Mouse (Mus musculus): ENCODE data around the gene Aasdh.
"Not testable (repeated sequence)": the region's sequence is repeated elsewhere in the genome, so short reads cannot be mapped to it uniquely, and the experiment has no call there.

The Aasdh gene

DNA sequence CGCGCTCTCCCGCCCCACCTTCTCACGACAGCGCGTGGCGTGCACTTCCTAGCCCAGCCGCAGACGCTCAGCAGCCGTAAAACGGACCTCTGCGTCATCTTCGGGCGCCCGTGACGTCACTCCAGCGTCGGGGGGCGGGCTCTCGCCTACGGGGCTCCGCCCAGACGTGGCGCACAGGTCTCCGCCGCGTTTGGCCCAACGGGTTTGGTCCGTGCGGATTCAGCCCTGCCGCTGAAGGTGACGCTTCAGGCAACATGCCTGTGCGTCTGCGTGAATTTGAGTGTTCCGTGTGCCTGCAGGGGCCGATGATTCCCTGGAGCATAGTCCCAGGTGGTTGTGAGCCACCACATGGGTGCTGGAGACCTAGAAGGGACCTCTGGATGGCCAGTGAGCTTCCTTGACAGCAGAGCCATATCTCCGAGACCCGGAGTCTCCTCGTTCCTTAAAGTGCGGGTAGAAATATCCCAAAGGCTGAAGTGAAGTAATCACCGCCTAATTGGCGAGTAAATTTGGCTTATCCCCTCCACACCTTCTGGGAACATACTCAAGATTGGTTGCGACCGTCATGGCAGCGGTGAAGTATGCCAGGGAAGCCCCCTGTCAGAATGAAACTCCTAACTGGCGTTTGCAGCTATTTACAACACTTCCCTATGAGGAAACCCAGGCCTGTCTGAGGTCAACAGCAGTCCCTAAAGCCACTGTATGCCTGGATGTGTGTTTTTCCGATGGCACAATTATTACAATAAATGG lies at the start of gene Aasdh:
Gene Aasdh, minus strand, starts transcription at position 110 of the 750 bp plus-strand sequence.
- peak; percentile 95 for DNase-seq

DNA sequence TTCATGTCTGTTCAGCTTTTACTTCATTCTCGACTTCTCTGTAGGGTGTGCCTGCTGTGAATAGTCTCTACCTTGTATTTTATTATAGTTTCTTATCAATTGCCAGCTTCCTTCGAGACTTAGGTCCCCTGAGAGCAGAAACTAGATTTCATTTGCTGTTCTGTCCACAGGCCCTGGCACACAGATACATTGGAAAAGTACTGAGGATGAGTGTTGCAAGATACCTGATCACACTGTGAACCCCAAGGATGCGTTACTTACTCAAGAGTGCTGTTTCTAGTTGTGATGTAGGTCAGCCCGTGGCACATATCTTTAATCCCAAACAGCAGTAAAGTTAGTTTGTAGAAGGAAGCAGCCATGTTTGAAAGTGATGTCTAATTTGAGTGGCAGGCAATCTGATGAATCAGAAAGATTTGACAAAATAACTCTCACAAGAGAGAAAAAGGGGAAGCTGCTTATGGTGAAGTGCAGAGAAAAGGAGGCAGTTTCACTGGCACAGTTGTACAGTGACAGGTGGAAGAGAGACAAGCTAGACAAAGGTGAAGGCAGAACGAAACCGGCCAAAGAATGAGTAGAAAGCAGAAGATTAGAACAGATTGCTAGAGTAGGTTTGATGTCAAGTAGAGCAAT lies 49.1 kb upstream of the Aasdh start:
- DNase-seq: no peak

DNA sequence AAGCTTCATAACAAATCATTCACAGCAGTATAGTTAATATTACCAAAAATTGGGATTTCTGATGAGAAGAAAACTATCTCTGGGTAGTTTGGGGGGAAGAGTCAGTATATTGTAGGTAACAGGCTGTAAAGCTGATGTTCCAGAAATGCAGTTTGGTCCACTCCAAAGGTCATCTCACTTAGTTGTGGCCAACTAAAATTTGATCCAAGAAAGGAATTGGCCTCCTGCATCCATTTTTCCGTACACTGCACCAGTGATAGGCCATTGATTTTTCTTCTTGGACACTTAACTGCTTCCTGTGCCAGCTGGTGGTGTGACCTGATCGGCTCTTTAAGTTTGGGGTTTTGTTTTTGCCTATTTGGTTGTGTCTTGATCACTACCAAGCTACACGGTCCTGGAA lies 48.5 kb upstream of the Aasdh start:
- no peak for DNase-seq

DNA sequence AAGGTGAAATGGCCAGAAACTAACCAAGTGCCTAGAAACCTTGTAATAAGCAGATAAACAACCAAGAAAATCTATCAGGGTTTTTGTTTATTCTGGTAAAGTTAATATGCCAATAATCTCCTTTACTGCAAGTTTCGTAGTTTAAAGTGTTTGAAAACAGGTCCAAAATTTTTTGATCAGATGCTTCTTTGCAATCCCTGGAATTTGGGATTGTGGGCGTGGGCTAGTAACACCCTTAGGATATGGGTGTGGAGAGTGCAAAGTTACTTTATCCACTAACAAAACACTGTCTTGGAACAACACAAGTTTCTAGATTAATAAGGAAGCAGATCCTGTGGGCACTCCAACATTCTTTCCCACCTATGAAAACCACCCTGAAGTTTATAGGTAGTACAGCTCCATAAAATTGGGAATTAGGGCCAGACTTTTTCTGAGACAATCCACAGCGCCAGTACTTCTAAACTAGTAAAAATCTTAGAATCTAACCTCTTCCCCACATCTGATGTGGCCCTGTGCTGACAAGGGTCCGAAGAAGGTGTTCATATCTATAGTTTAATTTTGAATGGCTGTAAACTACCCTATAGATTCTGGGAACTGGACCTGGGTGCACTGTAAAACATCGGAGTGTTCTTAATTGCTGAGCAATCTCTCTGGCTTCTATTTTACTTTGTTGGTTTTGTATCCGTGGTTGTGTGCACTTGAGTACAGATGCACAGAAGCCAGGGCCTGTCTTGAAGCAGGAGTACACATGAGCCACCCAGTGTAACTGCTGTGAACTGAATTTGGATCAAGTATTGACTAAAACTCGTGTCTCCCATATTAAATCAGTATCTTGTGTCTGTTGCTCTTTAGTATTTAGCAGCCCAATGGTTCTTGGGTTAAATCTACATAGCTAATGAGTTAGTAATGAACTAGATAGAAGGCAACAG lies 47.1 kb upstream of the Aasdh start:
- DNase-seq: no peak

DNA sequence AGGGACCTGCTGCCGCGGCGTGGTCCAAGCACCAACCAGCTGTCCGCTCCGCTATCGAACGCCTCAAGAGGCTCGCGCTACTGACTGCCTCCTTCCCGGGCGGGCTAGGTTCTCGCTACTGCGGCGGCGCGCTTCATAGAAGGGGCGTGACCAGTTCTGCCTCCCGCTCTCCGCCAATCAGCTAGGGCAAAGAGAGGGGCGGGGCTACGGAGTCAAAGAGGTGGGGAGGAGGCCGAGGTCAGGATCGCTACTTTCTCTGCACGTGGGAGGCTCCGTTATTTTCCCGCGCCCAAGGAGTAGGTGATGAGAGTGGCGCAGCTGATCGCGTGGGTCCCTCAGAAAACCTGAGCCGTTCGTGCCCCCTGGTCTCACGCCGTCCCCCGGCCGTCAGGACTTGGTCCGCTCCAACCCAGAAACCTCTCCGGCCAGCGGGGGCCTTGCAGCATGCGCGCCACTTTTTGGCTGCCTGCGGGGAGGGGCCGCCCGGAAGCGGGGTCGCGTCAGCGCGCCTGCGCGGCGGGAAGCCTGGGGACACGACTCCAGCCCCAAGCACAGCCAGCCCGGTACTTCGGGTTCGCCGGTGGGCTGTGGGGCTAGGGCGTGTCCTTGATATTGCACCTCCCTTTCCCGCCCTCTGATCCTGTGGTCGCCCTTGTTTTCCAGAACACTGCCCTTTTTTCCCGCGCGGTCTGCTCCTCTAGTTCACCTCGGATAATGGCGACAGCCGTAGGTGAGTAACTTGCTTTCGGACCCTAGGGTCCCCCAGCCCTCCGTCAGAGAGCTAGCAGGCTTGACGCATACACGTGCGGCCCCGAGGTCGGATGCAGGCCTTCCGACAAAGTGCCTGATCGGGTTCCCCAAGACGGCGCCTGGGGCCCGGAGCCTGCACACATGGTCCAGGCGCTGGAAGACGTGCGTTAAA lies 46.1 kb upstream of the Aasdh start, which contains the start of the genes Paics and Ppat:
Gene Paics, plus strand, starts transcription at position 202 of the 922 bp plus-strand sequence.
Gene Ppat, minus strand, starts transcription at position 473 of the 922 bp plus-strand sequence.
- peak; percentile 99 for DNase-seq

DNA sequence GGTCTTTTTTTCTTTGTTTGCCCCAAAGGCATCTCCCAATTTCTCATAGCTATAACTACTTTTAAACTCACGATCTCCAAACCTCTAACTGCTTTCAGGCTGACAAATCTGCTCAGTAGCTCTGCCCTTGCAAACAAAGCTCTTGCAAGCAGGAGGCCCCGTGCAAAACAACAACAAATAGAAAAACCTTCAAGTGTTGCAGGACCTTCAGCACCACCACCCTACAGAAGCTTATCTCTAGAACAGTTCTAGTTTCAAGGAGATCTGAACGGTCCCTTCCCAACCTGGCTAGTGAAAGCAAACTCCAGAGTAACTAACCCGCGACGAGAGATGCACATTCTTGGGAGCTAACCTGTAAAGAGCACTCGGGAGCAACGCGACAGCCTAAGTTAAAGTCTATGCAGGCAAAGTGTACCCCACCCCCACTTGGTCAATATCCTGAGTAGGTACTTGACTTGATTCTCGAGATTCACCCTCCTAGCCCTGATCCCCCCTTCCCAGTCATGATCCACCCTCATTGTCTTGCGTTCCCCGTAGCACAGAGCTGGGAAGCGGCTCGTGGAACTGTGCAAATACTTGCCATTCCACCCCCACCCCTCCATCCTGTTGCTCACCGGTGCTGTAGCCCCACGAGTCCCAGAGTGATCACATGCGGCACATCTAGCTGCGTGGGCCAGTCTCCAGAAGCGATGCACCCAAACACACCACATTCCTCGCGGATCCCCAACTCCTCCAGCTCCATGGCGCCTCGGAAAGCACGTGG lies 45.2 kb upstream of the Aasdh start:
- DNase-seq: peak; percentile 58

DNA sequence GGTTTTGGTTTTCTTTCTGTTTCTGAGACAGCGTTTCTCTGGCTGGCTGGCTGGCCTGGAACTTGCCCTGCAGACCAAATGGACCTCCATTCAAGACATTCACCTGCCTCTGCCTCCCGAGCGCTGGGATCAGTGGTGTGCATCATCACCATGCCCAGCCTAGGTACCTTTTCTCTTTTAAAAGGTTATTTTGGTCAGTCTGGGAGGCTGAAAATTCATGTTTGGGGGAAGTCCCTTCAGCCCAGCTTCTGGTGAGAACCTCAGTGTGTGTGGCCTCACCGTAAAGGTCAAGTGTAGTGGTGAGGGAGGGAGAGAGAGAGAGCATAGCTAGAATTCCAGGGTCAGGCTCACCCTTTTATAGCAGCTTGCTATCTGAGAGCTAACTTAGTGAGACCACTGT lies 42.4 kb upstream of the Aasdh start:
- no peak for DNase-seq

GRCm38 (mm10) chr5:76947142-76947541 lies 41.8 kb upstream of the Aasdh start:
- DNase-seq: no peak

- DNase-seq: no peak
These were observed 40.3 kb upstream of the Aasdh start for GRCm38 (mm10) chr5:76945678-76946033.

DNA sequence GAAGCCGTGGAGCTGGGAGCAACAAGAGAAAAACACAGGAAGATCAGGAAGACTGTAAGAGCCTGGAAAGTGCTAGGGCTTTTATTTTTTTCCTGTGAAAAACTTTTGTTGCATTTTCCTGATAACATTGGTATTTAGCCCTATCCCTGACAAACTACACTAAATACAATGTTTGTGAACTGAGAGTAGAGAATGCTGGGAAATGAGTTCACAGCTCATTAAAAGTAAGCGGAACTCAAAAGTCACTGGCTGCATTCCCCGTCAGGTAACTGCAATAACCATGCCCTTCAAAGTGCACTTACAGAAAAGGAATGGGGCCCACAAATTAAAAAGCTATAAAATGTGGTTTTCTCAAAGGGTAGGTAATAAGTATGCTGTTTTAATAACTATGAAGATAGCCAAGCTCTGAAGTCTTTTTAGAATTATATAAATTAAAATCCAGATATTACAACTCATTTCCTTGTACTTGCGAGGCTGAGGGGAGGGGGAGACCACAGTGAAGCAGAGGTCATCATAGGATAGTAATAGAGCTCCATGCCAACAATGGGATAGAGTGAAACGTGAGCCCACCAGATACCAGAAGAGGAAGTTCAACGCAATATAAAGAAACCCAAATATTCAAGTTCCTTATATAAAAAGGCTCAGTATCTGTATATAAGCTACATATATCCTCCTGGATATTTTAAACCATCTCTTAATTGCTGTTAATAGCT lies 39.8 kb upstream of the Aasdh start:
- no peak for DNase-seq

DNA sequence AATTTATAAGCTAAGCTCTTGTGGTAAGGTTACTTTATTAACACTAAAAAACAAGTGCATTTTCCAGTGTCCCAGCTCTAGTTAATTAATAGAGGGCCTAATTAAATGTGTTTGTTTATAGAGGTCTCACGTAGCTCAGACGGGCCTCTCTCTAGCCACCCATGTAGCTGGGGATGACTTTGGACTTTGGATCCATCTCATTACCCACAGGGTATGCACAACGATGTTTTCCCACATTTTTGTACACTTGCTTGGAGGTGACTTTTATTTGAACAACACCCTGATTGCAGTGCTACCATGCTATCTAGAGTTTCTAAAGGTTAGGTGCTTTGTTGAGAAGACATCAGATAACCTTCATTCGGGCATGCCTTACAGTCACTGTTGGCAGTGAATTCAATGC lies 37.2 kb upstream of the Aasdh start:
- DNase-seq: no peak

DNA sequence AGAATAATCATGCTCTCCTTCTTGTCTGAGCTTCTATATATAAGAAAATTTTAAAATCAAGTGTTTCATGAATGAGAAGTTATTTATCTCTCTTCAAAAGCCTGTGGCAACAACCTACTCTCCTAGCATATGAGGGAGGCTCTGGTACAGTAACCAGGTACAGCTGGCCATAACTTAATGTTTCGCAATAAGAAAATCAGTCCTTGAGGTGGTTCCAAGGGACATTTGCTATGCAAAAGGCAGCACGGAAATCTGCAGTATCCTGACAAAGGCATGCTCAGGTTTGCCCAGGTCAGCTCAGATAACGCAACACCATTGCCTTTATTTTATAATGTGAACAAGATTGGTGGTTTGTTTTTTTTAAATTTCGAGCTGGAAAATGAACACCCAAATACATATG lies 36.7 kb upstream of the Aasdh start:
- no peak for DNase-seq

GRCm38 (mm10) chr5:76939717-76940116 lies 34.4 kb upstream of the Aasdh start:
- DNase-seq: no peak

DNA sequence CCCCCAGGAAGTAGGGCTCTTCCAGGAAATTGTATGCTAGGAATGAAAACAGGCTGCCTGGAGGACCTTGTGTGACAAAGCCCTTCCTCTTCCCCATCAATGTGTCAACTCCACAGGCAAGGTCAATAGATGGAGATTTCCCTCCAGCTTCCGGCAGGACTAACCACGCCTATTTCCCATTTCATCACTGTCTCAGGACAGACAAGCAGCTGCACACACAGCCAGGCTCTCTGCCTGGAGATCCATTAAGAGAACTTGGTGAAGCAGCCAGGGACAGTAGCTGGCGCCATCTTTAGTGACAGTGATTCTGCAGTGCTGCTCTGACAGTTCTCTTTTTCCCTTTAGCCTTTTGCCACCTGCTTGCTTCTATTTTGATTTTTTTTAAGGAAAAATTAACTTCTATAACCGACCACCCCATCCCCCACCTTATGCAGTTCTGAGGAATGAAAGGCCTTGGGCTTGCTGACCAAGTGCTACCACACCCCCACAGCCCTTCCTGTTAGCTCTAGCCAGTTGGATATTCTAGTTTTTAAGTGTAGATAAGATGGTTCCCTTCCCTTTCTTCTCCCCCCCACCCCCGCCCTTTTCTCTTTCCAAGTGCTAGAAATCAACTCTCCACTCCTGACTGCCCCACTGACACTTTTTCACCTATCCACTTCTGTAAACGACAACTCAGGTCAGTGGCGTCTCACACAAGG lies 24.0 kb upstream of the Aasdh start:
- DNase-seq: peak; percentile 57

DNA sequence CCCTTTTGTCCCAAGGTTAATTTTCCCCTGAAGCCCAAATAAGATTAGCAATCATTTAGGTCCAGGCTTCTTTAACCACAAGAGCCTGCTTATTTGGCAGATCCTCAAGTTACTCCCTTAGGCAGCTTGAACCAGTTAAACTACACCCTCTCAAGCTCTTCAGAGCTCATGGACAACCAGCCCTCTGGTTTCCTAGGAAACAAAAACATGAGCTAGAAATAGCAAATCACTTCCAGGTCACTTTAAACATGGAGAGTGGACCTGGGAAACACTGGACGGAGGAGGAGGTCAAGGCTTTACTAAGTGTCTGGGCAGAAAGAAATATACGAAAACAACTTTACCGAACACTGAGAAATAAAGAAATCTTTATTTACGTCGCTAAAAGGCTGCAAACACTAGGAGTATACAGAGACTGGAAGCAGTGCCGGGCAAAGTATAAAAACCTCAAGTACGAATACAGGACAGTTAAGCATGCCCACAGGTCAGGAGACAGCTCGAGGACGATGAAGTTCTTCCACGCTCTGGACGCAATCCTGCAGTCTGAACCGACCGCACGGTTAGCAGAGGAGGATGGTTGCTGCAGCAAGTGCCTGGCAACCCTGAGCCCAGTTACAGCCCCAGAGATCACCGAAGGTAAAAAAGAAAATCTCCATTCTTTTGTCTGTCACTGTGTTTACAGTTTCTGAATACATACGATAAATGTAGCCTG lies 23.0 kb upstream of the Aasdh start:
- peak; percentile 83 for DNase-seq

GRCm38 (mm10) chr5:76924296-76924695 lies 19.0 kb upstream of the Aasdh start:
- DNase-seq: no peak

- peak; percentile 31 for DNase-seq
These were observed 18.1 kb upstream of the Aasdh start for GRCm38 (mm10) chr5:76923428-76923827.

- no peak for DNase-seq
These were observed 17.5 kb upstream of the Aasdh start for GRCm38 (mm10) chr5:76922833-76923232.

DNA sequence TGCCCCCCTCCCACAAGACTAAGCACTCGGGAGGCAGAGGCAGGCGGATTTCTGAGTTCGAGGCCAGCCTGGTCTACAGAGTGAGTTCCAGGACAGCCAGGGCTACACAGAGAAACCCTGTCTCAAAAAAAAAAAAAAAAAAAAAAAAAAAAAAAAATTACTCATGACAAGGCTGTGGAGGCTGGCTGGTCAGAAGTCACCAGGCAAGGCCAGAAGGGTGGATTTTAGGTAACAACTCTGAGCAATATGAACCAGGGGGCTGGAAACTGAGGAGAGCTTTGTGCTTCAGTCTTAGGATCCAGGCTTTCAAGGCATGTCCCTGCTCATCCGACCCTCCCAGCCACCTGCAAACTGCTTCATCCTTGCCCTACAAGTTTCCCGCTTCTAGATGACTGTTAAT lies 7.2 kb upstream of the Aasdh start:
- not testable (repeated sequence) for DNase-seq
